Mouse (Mus musculus) olfactory bulb, adult 2 months (tissue): Measurements from ENCODE around the gene Mat2b.

Experiments
- CTCF ChIP-seq: fragments of 200-500 bp; IDR thresholded peaks from 2 replicates; pipeline ENCODE4 v1.5.1; 2012; ENCODE audit warnings: low read depth, mild to moderate bottlenecking, low read length, moderate library complexity; ENCODE audit not compliant: insufficient read depth
- POLR2A ChIP-seq: fragments of 200-500 bp; IDR thresholded peaks from 2 replicates; pipeline ENCODE4 v1.6.1; 2012; ENCODE audit warnings: mild to moderate bottlenecking, low read depth, low read length, moderate library complexity; ENCODE audit not compliant: insufficient read depth

GRCm38 (mm10) chr11:40690444-40691127, 4.4 kb downstream of the Mat2b start:
- TF ChIP-seq CTCF: no peak
- no peak for TF ChIP-seq POLR2A
